Mouse (Mus musculus) testis, adult 2 months (tissue): ENCODE data around the gene Rcl1. TPM values are rescaled to one million over a fixed set of nuclear protein-coding genes. Genes with fewer than 3 reads are reported as not detected.

ENCODE experiments used
- H3K27ac ChIP-seq: fragments of 200-500 bp; 2 replicates; pipeline ENCODE4 v1.5.1; 2012; ENCODE audit warnings: low read depth, low read length; ENCODE audit not compliant: control insufficient read depth, insufficient read depth
- H3K27me3 ChIP-seq: fragments of 200-500 bp; 2 replicates; pipeline ENCODE4 v1.6.1; 2012; ENCODE audit warnings: mild to moderate bottlenecking, low read length, moderate library complexity; ENCODE audit not compliant: control insufficient read depth, insufficient read depth
- H3K36me3 ChIP-seq: fragments of 200-500 bp; 2 replicates; pipeline ENCODE4 v1.6.1; 2012; ENCODE audit warnings: mild to moderate bottlenecking, low read length; ENCODE audit not compliant: control insufficient read depth, insufficient read depth
- H3K4me1 ChIP-seq: fragments of 200-500 bp; 2 replicates; pipeline ENCODE4 v1.6.1; 2012; ENCODE audit warnings: low read length; ENCODE audit not compliant: control insufficient read depth, insufficient read depth
- H3K4me3 ChIP-seq: fragments of 200-500 bp; 2 replicates; pipeline ENCODE4 v1.5.1; 2012; ENCODE audit warnings: low read depth, mild to moderate bottlenecking, low read length, moderate library complexity, mixed read lengths; ENCODE audit not compliant: control insufficient read depth
- CTCF ChIP-seq: fragments of 200-500 bp; IDR thresholded peaks from 2 replicates; pipeline ENCODE4 v1.5.1; 2012; ENCODE audit warnings: low read depth, mild to moderate bottlenecking, inconsistent platforms, low read length, moderate library complexity; ENCODE audit not compliant: control insufficient read depth, insufficient read depth, insufficient replicate concordance
- POLR2A ChIP-seq: fragments of 200-500 bp; IDR thresholded peaks from 2 replicates; pipeline ENCODE4 v1.6.1; 2012; ENCODE audit warnings: low read depth, mild to moderate bottlenecking, inconsistent platforms, low read length, moderate library complexity; ENCODE audit not compliant: control insufficient read depth
- polyA plus RNA-seq: library from polyadenylated mRNA; depleted of rRNA; stranded (reverse); fragments of >200 nt; gene quantifications from 2 replicates; pipeline ENCODE4 v1.2.3, GENCODE M21; 2012

The Rcl1 gene
- polyA plus RNA-seq, 1 experiment: 5.8 TPM

GRCm38 (mm10) chr19:29112662-29113061, 11.5 kb downstream of the Rcl1 start:
- H3K4me3 ChIP-seq: no peak overlapping the region
- H3K36me3 ChIP-seq: no peaks in the 10 kb centered on the region
- no peaks in the 10 kb centered on the region for H3K27me3 ChIP-seq
- 0 out of 2 replicates have a peak overlapping the region, but pooled peaks have one; percentile 52 for H3K27ac ChIP-seq
- TF ChIP-seq POLR2A (no peak), CTCF (no peak)
- no peaks in the 10 kb centered on the region for H3K4me1 ChIP-seq

GRCm38 (mm10) chr19:29113746-29114649, 12.8 kb downstream of the Rcl1 start:
- H3K36me3 ChIP-seq: no peaks in the 10 kb centered on the region
- TF ChIP-seq POLR2A: no peak
- no peak for TF ChIP-seq CTCF
- H3K27ac ChIP-seq: no peak overlapping the region
- no peaks in the 10 kb centered on the region for H3K4me1 ChIP-seq
- H3K27me3 ChIP-seq: no peaks in the 10 kb centered on the region
- H3K4me3 ChIP-seq: no peak overlapping the region

GRCm38 (mm10) chr19:29116796-29117195, 15.6 kb downstream of the Rcl1 start:
- no peak overlapping the region for H3K4me3 ChIP-seq
- no peak for TF ChIP-seq POLR2A
- TF ChIP-seq CTCF: no peak
- H3K27me3 ChIP-seq: no peaks in the 10 kb centered on the region
- no peaks in the 10 kb centered on the region for H3K4me1 ChIP-seq
- no peaks in the 10 kb centered on the region for H3K36me3 ChIP-seq
- no peak overlapping the region for H3K27ac ChIP-seq

GRCm38 (mm10) chr19:29118196-29118595, 17.0 kb downstream of the Rcl1 start:
- Histone ChIP-seq H3K4me3 (no peak overlapping the region), H3K27ac (no peak overlapping the region), H3K4me1 (no peaks in the 10 kb centered on the region), H3K27me3 (no peaks in the 10 kb centered on the region), H3K36me3 (no peaks in the 10 kb centered on the region)
- TF ChIP-seq POLR2A (no peak), CTCF (no peak)

- Histone ChIP-seq H3K4me1 (no peaks in the 10 kb centered on the region), H3K27me3 (no peaks in the 10 kb centered on the region), H3K4me3 (no peak overlapping the region), H3K27ac (no peak overlapping the region), H3K36me3 (no peaks in the 10 kb centered on the region)
- TF ChIP-seq POLR2A (no peak), CTCF (no peak)
Observed at GRCm38 (mm10) chr19:29120311-29120710, 19.1 kb downstream of the Rcl1 start.

GRCm38 (mm10) chr19:29121394-29121793, 20.2 kb downstream of the Rcl1 start:
- H3K27ac ChIP-seq: no peak overlapping the region
- H3K4me3 ChIP-seq: no peak overlapping the region
- H3K36me3 ChIP-seq: no peaks in the 10 kb centered on the region
- H3K4me1 ChIP-seq: no peaks in the 10 kb centered on the region
- TF ChIP-seq POLR2A (no peak), CTCF (no peak)
- H3K27me3 ChIP-seq: no peaks in the 10 kb centered on the region

GRCm38 (mm10) chr19:29124886-29125585, 23.9 kb downstream of the Rcl1 start:
- Histone ChIP-seq H3K4me3 (no peak overlapping the region), H3K4me1 (no peaks in the 10 kb centered on the region), H3K36me3 (no peaks in the 10 kb centered on the region), H3K27me3 (no peaks in the 10 kb centered on the region), H3K27ac (no peak overlapping the region)
- TF ChIP-seq CTCF: no peak
